Mouse (Mus musculus): ENCODE results near the gene Bora.
"Not testable (repeated sequence)": the region's sequence is repeated elsewhere in the genome, so short reads cannot be mapped to it uniquely, and the experiment has no call there.

The Bora gene

DNA sequence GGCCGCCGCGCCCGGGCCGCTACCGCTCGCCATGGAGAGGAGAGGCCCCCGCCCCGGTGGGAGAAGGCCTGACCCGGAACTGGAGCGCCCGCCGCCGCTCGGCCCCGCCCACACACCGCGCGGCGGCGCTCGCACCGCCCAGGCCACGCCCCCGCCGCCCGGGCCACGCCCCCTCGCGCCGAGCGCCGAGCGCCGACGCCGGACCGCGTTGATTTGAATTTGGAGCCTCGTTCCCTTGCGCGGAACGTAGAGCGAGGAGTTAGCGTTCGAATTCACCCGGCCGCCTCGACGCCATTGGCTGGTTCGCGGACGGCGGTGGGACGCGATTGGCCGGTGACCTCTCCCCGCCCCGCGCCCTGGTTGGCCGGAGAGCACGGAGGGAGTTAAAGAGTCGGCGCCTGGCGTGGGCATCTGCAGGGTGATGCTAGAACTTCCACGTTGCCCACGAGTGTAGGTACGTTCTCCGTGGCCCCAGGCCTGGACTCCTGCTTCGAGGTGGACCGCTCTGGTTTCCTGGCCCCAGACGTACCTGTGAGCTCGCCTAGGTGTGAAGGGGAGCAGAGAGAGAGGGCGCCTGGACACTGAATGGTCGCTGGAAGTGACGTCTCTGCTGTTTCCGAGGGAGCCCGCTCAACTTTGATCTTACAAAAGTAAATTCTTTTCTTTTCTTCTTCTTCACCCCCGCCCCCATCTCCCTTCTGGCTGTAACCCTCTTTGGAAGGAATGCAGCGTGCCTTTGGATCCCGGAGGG is at the start of gene Bora, which contains the start of gene Mzt1:
TSS of gene Bora (plus strand) at position 192 of the 751 bp plus-strand sequence.
TSS of gene Mzt1 (minus strand) at position 104 of the 751 bp plus-strand sequence.
- CTCF ChIA-PET, result no interaction called here
- POLR2A ChIA-PET, result interaction anchor here in 3 of 4 experiments (0.6 to 1.8 kb wide), 12 partner anchors 9 to 252 kb away, joined by 3 to 17 read pairs (median 4); partner anchors contain the start of genes Dis3 (in 3 of the 3), Pibf1 (in 2 of the 3) and Klf5 (in 1 of the 3)

DNA sequence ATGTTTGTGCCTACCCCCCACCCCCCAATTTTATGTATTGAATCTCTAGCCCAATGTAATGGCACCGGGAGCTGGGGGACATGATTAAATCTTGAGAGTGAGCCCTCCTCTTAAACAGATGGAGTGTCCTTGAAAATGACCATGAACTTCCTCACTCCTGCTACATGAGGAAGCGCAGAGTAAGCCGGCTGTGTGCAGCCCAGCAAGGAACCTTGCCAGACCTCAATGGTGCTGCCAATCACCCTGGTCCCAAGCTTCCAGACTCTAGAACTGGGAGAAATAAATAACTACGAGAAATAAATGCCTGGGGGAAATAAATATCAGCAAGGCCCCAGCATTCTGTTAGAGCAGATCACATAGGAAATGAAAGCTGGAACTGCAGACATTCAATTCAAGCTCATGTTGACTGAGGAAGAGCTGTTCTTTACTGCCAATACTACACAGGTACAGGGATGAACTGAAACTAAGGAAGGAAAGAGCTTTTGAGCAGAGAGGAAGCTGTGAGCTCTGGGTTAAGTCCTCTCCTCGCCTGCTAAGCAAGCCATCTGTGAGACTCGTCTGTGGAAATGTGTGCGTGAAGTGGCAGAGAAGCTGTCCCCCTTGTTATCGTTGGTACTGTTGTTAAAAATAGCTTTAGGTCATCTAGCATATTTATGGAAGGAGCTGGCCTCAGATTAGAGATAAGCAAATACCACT is 35.6 kb upstream of the Bora start:
- ChIA-PET CTCF (interaction anchor here in 1 of 4 experiments (0.7 kb wide), 1 partner anchor 124 kb away, joined by 3 read pairs; no protein-coding TSS in a partner anchor), POLR2A (interaction anchor here in 2 of 4 experiments (1.0 to 1.1 kb wide), 2 partner anchors 12 to 29 kb away, joined by 3 read pairs; no protein-coding TSS in a partner anchor)

DNA sequence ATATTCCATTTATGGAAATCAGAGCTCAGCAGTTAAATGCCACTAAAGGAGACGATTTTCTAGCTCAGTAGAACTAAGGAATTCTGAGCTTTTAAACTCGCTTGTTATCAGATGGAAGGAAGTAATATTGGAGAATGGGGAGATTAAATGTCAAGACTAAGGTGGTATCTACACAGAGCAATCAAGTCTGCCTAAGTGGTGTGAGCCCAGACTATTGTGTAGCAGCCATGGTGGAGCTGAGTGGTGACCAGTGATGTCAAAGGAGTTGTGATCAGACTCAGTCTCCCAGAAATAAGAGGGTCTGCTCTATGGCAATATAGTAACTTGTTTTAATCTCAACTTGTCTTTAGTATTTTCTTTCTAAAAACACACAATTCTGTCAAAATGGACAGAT is 35.1 kb upstream of the Bora start:
- ChIA-PET POLR2A (interaction anchor here in 2 of 4 experiments (1.0 to 1.1 kb wide), 2 partner anchors 12 to 28 kb away, joined by 3 read pairs; no protein-coding TSS in a partner anchor), CTCF (interaction anchor here in 1 of 4 experiments (0.7 kb wide), 1 partner anchor 124 kb away, joined by 3 read pairs; no protein-coding TSS in a partner anchor)

DNA sequence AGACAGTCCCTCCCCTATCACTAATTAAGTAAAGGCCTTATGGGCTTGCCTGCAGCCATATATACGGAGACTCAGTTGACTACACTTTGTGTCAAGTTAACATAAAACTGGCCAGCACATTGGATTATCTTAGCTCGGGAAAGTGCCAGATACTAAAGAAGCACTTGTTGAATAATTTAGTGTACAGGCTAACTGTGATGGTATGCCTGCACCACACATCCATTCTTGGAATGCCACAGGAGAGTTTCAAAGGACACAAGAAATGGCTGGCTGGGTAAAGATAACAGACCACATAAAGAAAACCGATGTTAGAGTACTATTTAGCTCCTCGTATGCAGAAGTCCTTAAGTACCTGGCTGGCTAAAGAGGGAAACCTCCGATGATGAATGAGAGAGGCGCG is 27.3 kb upstream of the Bora start:
- CTCF ChIA-PET, result no interaction called here
- POLR2A ChIA-PET, result interaction anchor here in 1 of 4 experiments (0.9 kb wide), 1 partner anchor 9 kb away, joined by 3 read pairs; no protein-coding TSS in a partner anchor

DNA sequence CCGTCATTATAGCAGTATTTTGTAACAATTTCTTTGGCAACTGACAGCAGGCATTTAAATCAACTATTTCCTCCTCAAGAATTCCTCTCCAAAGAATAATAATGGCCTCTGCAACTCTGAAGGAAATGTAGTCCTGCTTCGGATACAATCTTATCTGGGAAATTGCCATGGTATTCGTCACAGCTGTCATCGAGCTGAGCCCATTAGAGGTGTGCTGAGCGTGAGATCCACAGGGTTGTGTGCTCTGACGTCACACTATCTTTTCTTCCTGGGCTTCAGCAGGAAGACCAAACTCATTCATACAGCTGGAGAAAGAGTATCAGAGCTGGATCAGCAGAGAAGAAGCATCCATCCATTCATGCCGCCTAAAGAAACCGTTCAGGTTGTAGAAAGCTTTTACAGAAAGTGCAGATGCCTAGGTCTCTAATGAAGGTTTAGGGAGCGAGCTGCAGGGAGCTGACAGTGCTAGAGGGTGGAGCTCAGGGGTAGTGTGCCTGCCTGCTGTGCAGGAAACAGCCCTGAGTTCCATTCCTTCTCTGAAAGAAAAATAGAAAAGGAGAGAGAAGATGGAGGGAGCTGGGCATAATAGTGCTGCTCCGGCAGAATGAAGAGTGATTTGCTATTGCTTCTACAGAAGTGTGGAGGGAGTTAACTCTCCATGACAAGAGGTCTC is 26.8 kb upstream of the Bora start:
- ChIA-PET POLR2A (interaction anchor here in 3 of 4 experiments (0.7 to 1.0 kb wide), 4 partner anchors 8 to 166 kb away, joined by 3 to 5 read pairs (median 3); no protein-coding TSS in a partner anchor), CTCF (no interaction called here)

DNA sequence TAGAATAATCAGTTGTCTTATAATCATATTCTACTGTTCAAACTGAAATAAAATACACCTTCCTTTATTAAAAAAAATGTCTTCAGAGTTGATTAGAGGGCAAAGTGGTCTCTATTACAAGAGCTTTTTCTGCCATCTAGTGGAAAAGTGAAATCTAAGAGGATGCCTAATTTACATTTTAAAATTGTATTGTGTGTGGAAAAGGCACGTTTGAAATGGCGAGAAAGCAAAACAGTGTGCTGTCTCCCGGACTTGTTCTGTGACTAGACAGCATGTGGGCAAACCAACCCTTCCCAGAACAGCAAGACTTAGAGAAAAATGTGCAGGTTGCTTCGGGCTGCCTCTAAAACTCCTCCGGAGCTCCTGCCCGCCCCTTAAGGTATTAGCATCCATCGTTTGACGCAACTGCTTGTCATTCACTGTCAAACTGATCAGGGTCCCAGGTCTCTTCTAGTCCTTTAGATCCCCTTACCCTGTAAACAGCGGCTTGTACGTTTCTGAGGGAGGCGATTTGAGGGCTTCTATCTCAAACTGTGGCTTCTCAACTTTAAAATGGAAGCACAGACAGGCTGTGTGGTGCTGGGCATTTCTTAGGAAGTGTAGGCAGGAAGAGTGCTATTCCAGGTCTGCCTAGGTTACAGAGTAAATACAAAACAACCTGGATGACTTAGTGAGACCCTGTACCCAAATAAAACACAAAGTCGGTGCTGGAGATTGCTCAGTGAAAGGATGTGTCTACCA is 23.5 kb upstream of the Bora start:
- CTCF ChIA-PET, result no interaction called here
- POLR2A ChIA-PET, result interaction anchor here in 2 of 4 experiments (1.1 to 1.3 kb wide), 2 partner anchors 12 to 78 kb away, joined by 3 read pairs; partner anchors contain the start of gene Dis3 (in 1 of the 2)

DNA sequence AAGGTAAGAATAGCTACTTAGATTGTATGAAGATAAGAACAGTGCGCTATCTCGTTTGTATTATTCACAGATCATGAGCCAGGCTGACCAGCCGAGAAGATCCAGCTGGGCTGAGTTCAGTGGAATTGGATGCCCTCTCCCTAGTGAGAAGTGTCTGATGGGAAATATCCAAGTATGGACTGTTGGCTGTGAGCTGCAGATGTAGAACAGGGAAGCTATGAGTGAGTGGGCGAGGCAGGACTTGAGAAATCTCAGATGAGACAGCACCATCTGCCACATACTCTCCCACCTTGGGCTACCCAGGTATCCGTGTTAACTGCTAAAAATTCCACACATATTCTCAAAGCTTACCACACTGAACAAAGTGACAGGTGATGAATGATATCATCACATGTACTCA is 16.0 kb upstream of the Bora start:
- ChIA-PET POLR2A (interaction anchor here in 2 of 4 experiments (0.7 to 3.6 kb wide), 6 partner anchors 9 to 32 kb away, joined by 3 to 14 read pairs (median 4); no protein-coding TSS in a partner anchor), CTCF (no interaction called here)

DNA sequence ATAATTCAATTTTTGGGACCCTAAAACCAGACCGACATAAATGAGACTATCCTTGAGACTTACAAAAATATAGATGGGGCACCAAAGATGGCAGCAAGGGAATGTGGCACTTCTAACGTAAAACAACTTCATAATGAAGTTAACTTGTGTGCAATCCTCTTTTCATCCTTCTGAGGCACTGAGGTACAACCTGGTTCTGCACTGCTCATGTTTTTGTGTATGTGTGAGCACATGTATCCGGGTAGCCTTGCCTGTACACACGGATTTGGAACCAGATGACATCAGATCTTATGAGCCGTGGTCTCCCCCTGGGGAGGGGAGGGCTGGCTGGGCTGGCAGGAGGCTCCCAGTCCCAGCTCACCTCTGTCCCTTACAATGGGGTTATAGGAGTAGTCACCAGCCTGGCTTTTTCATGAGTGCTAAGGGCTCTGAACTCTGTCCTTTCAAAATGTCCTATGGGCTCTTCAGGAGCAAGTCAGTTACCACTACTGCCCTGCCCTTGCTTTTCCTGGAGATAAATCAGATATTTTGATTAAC is 14.6 kb upstream of the Bora start:
- POLR2A ChIA-PET, result no interaction called here
- CTCF ChIA-PET, result no interaction called here

DNA sequence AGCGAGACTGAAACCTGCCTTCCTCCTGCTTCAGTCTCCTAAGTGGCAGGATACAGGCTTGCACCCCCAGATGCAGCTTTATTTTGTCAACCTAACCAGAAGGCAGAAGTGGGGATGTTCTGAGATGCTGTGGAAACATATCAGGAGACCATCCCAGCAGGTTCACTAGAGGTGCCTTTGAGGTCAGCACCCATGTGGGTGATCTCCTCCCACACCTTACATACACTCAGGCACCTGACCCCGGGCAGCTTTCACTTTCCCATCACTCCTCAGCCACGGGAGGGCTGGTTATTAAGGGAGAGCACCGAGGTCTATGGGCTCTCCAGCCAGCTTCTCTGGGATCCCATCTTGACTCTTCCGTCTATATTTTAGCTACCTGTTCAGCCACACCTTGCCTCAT is 13.4 kb upstream of the Bora start:
- CTCF ChIA-PET, result interaction anchor here in 1 of 4 experiments (0.6 kb wide), 1 partner anchor 866 kb away, joined by 6 read pairs; no protein-coding TSS in a partner anchor
- POLR2A ChIA-PET, result interaction anchor here in 3 of 4 experiments (0.7 to 1.4 kb wide), 5 partner anchors 9 to 67 kb away, joined by 3 to 13 read pairs (median 3); partner anchors contain the start of genes Dis3 (in 1 of the 3) and Mzt1 (in 1 of the 3)

DNA sequence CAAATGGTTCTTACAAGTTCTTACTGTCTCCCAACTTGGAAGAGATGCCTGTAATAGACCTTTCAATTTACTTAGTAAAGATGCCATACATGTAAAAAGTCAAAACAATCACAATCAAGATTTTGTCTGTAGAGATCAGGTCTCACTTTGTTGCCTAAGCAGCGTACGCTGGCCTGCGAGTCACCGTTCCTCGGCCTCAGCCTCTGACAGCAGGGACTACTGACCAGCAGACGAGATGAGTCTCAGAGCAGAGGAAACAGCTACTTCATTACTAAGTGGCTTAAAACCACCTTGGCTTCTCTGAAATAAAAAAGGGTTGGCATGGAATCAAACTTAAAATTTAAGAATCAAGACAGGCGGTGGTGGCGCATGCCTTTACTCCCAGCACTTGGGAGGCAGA is 11.2 kb upstream of the Bora start:
- POLR2A ChIA-PET, result interaction anchor here in 2 of 4 experiments (0.8 to 1.0 kb wide), 3 partner anchors 9 to 11 kb away, joined by 3 to 4 read pairs (median 3); partner anchors contain the start of genes Bora (in 1 of the 2) and Mzt1 (in 1 of the 2)
- CTCF ChIA-PET, result not testable (repeated sequence)

DNA sequence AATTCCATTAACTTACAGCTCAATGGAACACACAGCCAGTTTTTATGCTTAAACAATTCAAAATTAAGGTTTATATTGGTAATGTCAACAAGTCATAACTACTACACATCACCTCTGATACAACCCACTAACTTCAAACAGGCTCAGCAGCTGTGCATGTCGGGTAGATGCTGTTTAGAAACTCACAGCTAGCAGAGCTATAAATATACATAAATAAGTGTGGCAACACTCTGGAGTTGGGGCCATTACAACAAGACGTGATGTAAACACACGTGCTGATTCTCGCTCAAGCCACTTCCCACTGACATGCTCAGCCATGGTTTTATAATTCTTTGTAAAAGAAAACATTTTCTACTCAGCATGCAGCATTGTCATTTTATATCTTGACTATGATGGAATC is 10.0 kb upstream of the Bora start:
- POLR2A ChIA-PET, result interaction anchor here in 2 of 4 experiments (1.5 to 6.3 kb wide), 7 partner anchors 8 to 77 kb away, joined by 5 to 27 read pairs (median 11); partner anchors contain the start of genes Bora (in 2 of the 2), Dis3 (in 2 of the 2), Mzt1 (in 2 of the 2) and Pibf1 (in 2 of the 2)
- CTCF ChIA-PET, result no interaction called here

DNA sequence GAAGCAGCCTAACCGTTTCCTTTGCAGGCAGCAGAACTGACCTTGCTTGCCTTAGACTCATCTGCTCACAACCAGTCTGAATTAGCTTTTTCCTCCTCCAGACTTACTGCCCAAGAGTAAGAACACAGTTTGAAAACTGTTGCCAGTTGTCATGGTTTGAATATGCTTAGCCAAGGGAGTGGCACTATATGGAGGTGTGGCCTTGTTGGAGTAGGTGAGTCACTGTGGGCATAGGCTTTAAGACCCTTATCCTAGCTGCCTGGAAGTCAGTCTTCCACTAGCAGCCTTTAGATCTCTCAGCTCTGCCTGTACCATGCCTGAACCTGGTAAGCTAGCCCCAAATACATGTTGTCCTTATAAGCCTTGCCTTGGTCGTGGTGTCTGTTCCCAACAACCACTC is 8.3 kb upstream of the Bora start:
- ChIA-PET CTCF (interaction anchor here in 1 of 4 experiments (0.5 kb wide), 1 partner anchor 308 kb away, joined by 5 read pairs; no protein-coding TSS in a partner anchor), POLR2A (interaction anchor here (0.6 to 6.3 kb wide), 15 partner anchors 8 to 261 kb away, joined by 3 to 27 read pairs (median 3); partner anchors contain the start of genes Dis3 (in 2 of the 4), Klf5 (in 2 of the 4), Pibf1 (in 2 of the 4) and Bora (in 1 of the 4))

DNA sequence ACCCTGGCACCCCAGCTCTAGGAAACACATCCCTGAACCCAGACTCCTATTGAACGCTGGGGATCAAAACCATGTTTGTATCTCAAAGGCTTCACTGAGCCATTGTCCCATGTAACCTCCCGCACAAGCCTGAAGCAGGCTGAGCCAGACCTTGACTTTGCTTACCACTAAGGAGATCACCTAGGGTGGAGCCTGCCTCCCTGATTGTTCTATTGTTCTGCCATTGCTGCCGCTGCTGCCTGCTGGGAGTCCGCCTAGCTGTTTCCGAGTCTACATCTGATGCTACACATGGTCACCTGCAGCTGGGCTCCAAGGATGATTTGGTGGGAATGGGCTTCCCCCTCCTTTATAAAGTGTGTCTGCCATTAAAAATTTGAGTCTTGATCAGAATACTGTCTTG is 6.7 kb upstream of the Bora start:
- ChIA-PET POLR2A (interaction anchor here in 3 of 4 experiments (0.9 to 6.3 kb wide), 20 partner anchors 9 to 471 kb away, joined by 3 to 27 read pairs (median 4); partner anchors contain the start of genes Dis3 (in 2 of the 3) and Pibf1 (in 2 of the 3)), CTCF (interaction anchor here in 1 of 4 experiments (0.6 kb wide), 1 partner anchor 18 kb away, joined by 3 read pairs; no protein-coding TSS in a partner anchor)

DNA sequence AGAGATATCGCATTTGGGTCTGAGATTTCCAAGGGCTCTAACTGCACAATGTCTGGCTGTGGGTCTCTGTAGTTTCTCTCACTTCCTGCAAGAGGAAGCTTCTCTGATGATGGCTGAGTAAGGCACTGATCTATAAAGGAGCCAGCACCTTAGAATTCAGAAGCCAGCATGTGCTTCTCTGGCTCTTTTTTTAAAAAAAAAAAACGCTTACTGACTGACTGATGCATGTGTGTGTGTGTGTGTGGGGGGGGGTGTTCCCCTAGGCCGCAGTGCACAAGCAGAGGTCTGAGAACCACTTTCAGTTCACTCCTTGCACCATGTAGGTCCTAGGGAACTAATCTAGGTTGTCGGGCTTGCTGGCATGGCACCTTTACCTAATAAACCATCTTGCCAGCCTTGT is 4.6 kb upstream of the Bora start:
- POLR2A ChIA-PET, result interaction anchor here (0.6 to 6.3 kb wide), 10 partner anchors 9 to 226 kb away, joined by 3 to 27 read pairs (median 4); partner anchors contain the start of genes Dis3 (in 1 of the 4) and Pibf1 (in 1 of the 4)
- CTCF ChIA-PET, result no interaction called here

DNA sequence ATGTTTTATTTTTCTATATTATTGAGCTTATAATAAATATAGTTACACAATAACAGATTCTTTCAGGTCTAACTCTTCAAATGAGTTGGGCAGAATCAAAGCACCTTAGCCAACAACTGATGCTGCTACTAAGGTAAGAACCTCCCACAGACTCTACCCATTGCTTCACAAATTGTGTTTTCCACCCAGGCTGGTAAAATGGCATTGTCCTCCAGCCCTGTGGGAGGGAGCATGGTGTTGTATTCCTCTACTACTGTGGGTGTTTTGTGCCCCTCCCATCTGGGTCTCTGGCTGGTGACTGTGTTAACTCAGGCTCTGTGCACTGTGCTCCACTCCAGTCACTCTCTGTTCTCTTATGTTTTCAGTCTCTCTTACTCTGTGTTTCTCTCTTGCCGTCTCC is 2.5 kb upstream of the Bora start:
- POLR2A ChIA-PET, result interaction anchor here in 2 of 4 experiments (0.6 to 2.0 kb wide), 5 partner anchors 8 to 269 kb away, joined by 3 to 5 read pairs (median 4); partner anchors contain the start of gene Klf5 (in 1 of the 2)
- CTCF ChIA-PET, result no interaction called here

DNA sequence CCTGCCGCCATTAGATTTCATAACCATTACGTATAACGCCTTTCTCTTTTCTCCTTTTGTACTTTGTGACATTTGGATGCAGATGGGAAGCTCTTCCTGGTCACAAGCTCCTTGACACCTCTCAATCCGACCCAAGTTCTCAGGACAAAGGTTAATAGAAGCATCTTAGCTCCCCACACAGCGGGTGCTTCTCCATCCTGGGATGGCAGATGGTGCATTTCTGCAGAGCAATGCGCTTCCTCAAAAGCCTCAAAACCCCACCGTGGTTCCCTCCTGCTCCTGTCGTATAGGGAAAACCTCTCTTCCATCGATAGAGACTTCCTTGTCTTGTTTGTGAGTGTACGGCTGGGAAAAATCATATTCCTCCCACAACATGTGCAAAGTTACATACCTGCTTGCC is 1.9 kb upstream of the Bora start:
- ChIA-PET CTCF (no interaction called here), POLR2A (interaction anchor here in 3 of 4 experiments (0.6 to 2.0 kb wide), 9 partner anchors 9 to 1213 kb away, joined by 3 to 8 read pairs (median 4); partner anchors contain the start of genes Dis3 (in 1 of the 3), Klf5 (in 1 of the 3) and Pibf1 (in 1 of the 3))

DNA sequence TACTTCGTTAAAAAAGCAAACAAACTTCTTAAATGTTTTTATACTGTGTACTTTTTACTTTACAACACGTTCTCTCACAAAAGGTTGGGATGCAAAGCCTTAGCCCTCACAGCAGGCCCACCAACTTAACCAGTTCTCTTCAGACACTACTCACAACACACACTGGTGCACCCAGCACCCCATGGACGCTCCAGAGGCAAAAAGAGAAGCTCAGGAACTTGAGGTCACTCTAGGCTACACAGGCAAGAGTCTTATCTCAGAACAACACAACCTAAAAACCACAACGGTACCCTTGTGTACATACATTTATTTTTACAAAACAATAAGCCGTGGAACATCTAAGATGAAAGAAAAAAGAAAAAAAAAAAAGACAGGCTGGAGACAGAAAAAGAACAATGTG is 1.3 kb upstream of the Bora start:
- CTCF ChIA-PET, result no interaction called here
- POLR2A ChIA-PET, result interaction anchor here in 3 of 4 experiments (0.7 to 2.0 kb wide), 12 partner anchors 8 to 1212 kb away, joined by 3 to 13 read pairs (median 4); partner anchors contain the start of genes Dis3 (in 1 of the 3), Klf5 (in 1 of the 3) and Pibf1 (in 1 of the 3)
